Mouse (Mus musculus): ENCODE data around the gene Dnaic1. TPM values are rescaled to one million over a fixed set of nuclear protein-coding genes. Genes with fewer than 3 reads are reported as not detected.
"Not testable (repeated sequence)": the region's sequence is repeated elsewhere in the genome, so short reads cannot be mapped to it uniquely, and the experiment has no call there.

Dnaic1 gene
- total and polyA plus RNA-seq, 2 experiments from 2014 or later = 2.1 to 2.2 TPM

DNA sequence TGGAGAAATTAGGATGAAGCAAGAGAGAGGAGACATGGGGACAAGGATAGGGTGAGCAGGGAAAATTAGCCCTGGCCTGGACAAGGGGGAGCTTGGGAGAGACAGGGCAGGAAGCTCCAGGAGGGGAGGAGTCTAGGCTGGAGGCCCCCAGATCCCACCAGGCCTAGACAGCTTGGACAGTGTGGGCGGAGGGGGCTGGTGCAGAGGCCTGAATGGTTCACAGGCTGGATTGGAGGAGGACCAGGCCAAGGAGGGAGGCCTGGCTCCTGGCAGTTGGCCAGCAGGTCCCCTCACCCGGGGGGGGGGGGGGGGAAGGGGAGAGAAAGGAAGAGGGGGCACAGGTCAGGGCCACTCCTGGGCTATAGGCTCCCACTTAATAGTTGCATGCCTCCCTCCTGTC is 109.7 kb downstream of the Dnaic1 start:
- no peak overlapping the region for H3K4me2 ChIP-seq (ENCODE audit: low read depth, low read length)
- ATAC-seq (ENCODE audit: insufficient read depth, low read depth) = no peak; the same call in 1 of the 2 replicates
- no peaks in the 10 kb centered on the region for H3K36me3 ChIP-seq (replicated peaks; ENCODE audit: control insufficient read depth, insufficient read depth, low read length)
- no peak overlapping the region for H3K4me3 ChIP-seq (ENCODE audit: low read depth, low read length)
- H3K27me3 ChIP-seq (ENCODE audit: control insufficient read depth, insufficient read depth, low read length) = peaks cover 30% of the 10 kb centered on the region
- TF ChIP-seq EP300 (IDR thresholded peaks at IDR 0.05; ENCODE audit: low read depth) = no peak
- no peak for TF ChIP-seq CTCF (IDR thresholded peaks at IDR 0.05; ENCODE audit: low read depth)
- no peak overlapping the region for H3K27ac ChIP-seq (ENCODE audit: low read depth)
- peaks cover 12% of the 10 kb centered on the region for H3K4me1 ChIP-seq (ENCODE audit: control insufficient read depth, insufficient read depth)
- H3K9ac ChIP-seq (replicated peaks; ENCODE audit: low read depth, low read length) = no peak overlapping the region; the same call in 1 of the 2 replicates
- WGBS = no CpG with 5 or more reads among the region's 2 CpGs
- no peaks in the 10 kb centered on the region for H3K9me3 ChIP-seq (replicated peaks; ENCODE audit: control insufficient read depth, low read length)
- no peak for DNase-seq (ENCODE audit: low spot score)

- Histone ChIP-seq H3K9me3 (replicated peaks; ENCODE audit: control insufficient read depth, low read length) (no peaks in the 10 kb centered on the region), H3K9ac (replicated peaks; ENCODE audit: low read depth, low read length) (no peak overlapping the region), H3K4me3 (ENCODE audit: low read depth, low read length) (no peak overlapping the region), H3K27ac (ENCODE audit: low read depth) (no peak overlapping the region), H3K4me2 (ENCODE audit: low read depth, low read length) (no peak overlapping the region), H3K36me3 (replicated peaks; ENCODE audit: control insufficient read depth, insufficient read depth, low read length) (no peaks in the 10 kb centered on the region), H3K27me3 (ENCODE audit: control insufficient read depth, insufficient read depth, low read length) (peaks cover 24% of the 10 kb centered on the region), H3K4me1 (ENCODE audit: control insufficient read depth, insufficient read depth) (peaks cover 12% of the 10 kb centered on the region)
- DNase-seq (ENCODE audit: low spot score) (no peak), ATAC-seq (ENCODE audit: insufficient read depth, low read depth) (no peak)
- no peak for TF ChIP-seq CTCF (IDR thresholded peaks at IDR 0.05; ENCODE audit: low read depth)
- no peak for TF ChIP-seq EP300 (IDR thresholded peaks at IDR 0.05; ENCODE audit: low read depth)
- WGBS = 71% methylated on average over 4 of the region's 4 CpGs
Measured at GRCm38 (mm10) chr4:41681176-41681575, 111.6 kb downstream of the Dnaic1 start.

GRCm38 (mm10) chr4:41681947-41682346 is 112.4 kb downstream of the Dnaic1 start:
- TF ChIP-seq EP300 (IDR thresholded peaks at IDR 0.05; ENCODE audit: low read depth) = no peak
- no peak for TF ChIP-seq CTCF (IDR thresholded peaks at IDR 0.05; ENCODE audit: low read depth)
- ATAC-seq (ENCODE audit: insufficient read depth, low read depth) = no peak
- no peak overlapping the region for H3K4me3 ChIP-seq (ENCODE audit: low read depth, low read length)
- H3K27me3 ChIP-seq (ENCODE audit: control insufficient read depth, insufficient read depth, low read length) = peaks cover 16% of the 10 kb centered on the region
- no peak overlapping the region for H3K9ac ChIP-seq (replicated peaks; ENCODE audit: low read depth, low read length)
- no peak overlapping the region for H3K4me2 ChIP-seq (ENCODE audit: low read depth, low read length)
- no peaks in the 10 kb centered on the region for H3K9me3 ChIP-seq (replicated peaks; ENCODE audit: control insufficient read depth, low read length)
- no peak overlapping the region for H3K27ac ChIP-seq (ENCODE audit: low read depth)
- peaks cover 10% of the 10 kb centered on the region for H3K4me1 ChIP-seq (ENCODE audit: control insufficient read depth, insufficient read depth)
- peak; percentile 3 for DNase-seq (ENCODE audit: low spot score)
- no peaks in the 10 kb centered on the region for H3K36me3 ChIP-seq (replicated peaks; ENCODE audit: control insufficient read depth, insufficient read depth, low read length)
- WGBS = 63% methylated on average over 10 of the region's 10 CpGs

GRCm38 (mm10) chr4:41682789-41683188 is 113.2 kb downstream of the Dnaic1 start:
- no peak overlapping the region for H3K27ac ChIP-seq (ENCODE audit: low read depth)

GRCm38 (mm10) chr4:41683303-41683702 is 113.7 kb downstream of the Dnaic1 start:
- 0% methylated on average over 4 of the region's 27 CpGs for WGBS
- H3K27ac ChIP-seq (ENCODE audit: low read depth); ATAC-seq (ENCODE audit: insufficient read depth, low read depth); H3K4me1 ChIP-seq (ENCODE audit: control insufficient read depth, insufficient read depth); H3K4me2 ChIP-seq (ENCODE audit: low read depth, low read length); H3K9ac ChIP-seq (replicated peaks; ENCODE audit: low read depth, low read length); H3K36me3 ChIP-seq (replicated peaks; ENCODE audit: control insufficient read depth, insufficient read depth, low read length); H3K9me3 ChIP-seq (replicated peaks; ENCODE audit: control insufficient read depth, low read length); DNase-seq (ENCODE audit: low spot score): not testable (repeated sequence)
- H3K27me3 ChIP-seq (ENCODE audit: control insufficient read depth, insufficient read depth, low read length) = peaks cover 14% of the 10 kb centered on the region
- 0 out of 2 replicates have a peak overlapping the region, but pooled peaks have one; percentile 22 for H3K4me3 ChIP-seq (ENCODE audit: low read depth, low read length)

More at GRCm38 (mm10) chr4:41682789-41683188, 113.2 kb downstream of the Dnaic1 start:
- Histone ChIP-seq H3K36me3 (replicated peaks; ENCODE audit: control insufficient read depth, insufficient read depth, low read length) (no peaks in the 10 kb centered on the region), H3K4me1 (ENCODE audit: control insufficient read depth, insufficient read depth) (peaks cover 8% of the 10 kb centered on the region; the same call in 1 of the 2 replicates), H3K4me2 (ENCODE audit: low read depth, low read length) (no peak overlapping the region), H3K9me3 (replicated peaks; ENCODE audit: control insufficient read depth, low read length) (no peaks in the 10 kb centered on the region), H3K27me3 (ENCODE audit: control insufficient read depth, insufficient read depth, low read length) (peaks cover 14% of the 10 kb centered on the region), H3K4me3 (ENCODE audit: low read depth, low read length) (no peak overlapping the region), H3K9ac (replicated peaks; ENCODE audit: low read depth, low read length) (no peak overlapping the region)
- ATAC-seq (ENCODE audit: insufficient read depth, low read depth) (no peak), DNase-seq (ENCODE audit: low spot score) (peak; percentile 2)
- WGBS = 46% methylated on average over 6 of the region's 6 CpGs
- no peak for TF ChIP-seq CTCF (IDR thresholded peaks at IDR 0.05; ENCODE audit: low read depth)
- no peak for TF ChIP-seq EP300 (IDR thresholded peaks at IDR 0.05; ENCODE audit: low read depth)

DNA sequence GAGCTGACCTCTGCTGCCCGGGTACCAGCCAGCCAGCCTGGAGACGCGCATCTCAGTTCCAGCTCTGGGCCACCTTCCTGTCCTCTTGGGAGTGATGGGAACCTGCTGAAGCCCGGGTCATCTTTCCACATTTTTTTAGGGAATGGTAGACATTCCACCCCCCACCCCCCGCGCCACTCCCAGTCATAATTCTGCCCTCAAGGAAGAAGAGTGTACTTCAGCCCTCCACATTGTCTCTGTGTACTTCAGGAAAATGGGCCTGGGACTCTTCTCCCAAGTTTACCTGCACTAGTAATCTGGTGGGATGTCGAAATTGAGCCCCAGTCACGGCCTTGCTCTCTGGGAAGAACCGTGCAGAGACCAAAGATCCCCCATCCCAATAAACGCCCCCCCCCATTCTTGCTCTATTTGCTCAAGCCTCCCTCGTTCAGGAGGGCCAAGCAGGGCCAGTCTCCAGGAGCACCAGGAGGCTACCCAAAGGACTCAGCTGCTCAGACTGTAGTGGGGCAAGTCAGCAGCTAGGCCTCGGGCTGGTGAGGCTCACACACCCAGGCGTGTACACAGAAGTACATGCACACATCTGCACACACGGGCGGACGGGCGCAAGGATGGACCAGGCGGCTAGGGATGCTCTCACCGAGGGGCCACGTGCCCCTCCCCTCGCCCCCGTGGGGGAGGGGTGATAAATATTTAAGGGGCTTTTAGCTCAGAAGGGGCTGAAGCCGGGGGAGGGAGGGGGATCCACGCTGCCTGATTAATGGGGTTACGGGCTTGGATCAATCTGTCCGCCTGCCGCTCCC is 114.8 kb downstream of the Dnaic1 start:
- not testable (repeated sequence) for DNase-seq (ENCODE audit: low spot score); H3K4me1 ChIP-seq (ENCODE audit: control insufficient read depth, insufficient read depth); H3K36me3 ChIP-seq (replicated peaks; ENCODE audit: control insufficient read depth, insufficient read depth, low read length); H3K4me2 ChIP-seq (ENCODE audit: low read depth, low read length); H3K4me3 ChIP-seq (ENCODE audit: low read depth, low read length); ATAC-seq (ENCODE audit: insufficient read depth, low read depth); H3K9me3 ChIP-seq (replicated peaks; ENCODE audit: control insufficient read depth, low read length); H3K27ac ChIP-seq (ENCODE audit: low read depth); H3K9ac ChIP-seq (replicated peaks; ENCODE audit: low read depth, low read length)
- H3K27me3 ChIP-seq (ENCODE audit: control insufficient read depth, insufficient read depth, low read length) = peaks cover 14% of the 10 kb centered on the region
- WGBS = 7% methylated on average over 19 of the region's 27 CpGs

DNA sequence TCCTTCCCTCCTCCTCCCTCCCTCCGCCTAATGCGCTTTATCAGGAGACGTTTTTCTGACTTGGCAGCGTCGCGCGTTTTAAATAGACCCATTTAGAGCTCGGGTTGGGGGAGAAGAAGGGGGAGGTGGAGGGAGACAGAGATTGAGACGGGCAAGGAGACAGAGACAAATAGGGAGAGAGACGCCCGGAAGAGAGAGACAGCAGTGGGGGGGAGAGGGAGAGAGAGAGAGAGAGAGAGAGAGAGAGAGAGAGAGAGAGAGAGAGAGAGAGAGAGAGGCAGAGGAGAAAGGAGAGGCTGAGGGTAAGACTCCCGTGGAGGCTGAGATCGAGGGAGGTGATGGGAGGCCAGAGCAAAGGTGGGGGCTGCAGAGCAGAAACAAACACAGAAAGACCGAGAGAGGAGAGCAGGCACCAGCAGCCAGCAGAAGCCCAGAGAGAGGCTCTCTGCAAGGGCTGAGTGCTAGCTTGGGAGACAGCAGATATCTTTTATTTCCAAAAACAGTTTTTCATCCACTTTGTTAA is 115.4 kb downstream of the Dnaic1 start:
- peaks cover 14% of the 10 kb centered on the region for H3K27me3 ChIP-seq (ENCODE audit: control insufficient read depth, insufficient read depth, low read length)
- H3K4me1 ChIP-seq (ENCODE audit: control insufficient read depth, insufficient read depth); H3K9me3 ChIP-seq (replicated peaks; ENCODE audit: control insufficient read depth, low read length); H3K27ac ChIP-seq (ENCODE audit: low read depth); H3K9ac ChIP-seq (replicated peaks; ENCODE audit: low read depth, low read length); H3K4me2 ChIP-seq (ENCODE audit: low read depth, low read length); DNase-seq (ENCODE audit: low spot score); H3K4me3 ChIP-seq (ENCODE audit: low read depth, low read length); H3K36me3 ChIP-seq (replicated peaks; ENCODE audit: control insufficient read depth, insufficient read depth, low read length); ATAC-seq (ENCODE audit: insufficient read depth, low read depth): not testable (repeated sequence)
- WGBS = 4% methylated on average over 12 of the region's 14 CpGs

- not testable (repeated sequence) for H3K4me1 ChIP-seq (ENCODE audit: control insufficient read depth, insufficient read depth); H3K4me2 ChIP-seq (ENCODE audit: low read depth, low read length); H3K36me3 ChIP-seq (replicated peaks; ENCODE audit: control insufficient read depth, insufficient read depth, low read length); H3K9ac ChIP-seq (replicated peaks; ENCODE audit: low read depth, low read length); DNase-seq (ENCODE audit: low spot score); H3K4me3 ChIP-seq (ENCODE audit: low read depth, low read length); H3K27ac ChIP-seq (ENCODE audit: low read depth); H3K9me3 ChIP-seq (replicated peaks; ENCODE audit: control insufficient read depth, low read length); ATAC-seq (ENCODE audit: insufficient read depth, low read depth)
- WGBS = 75% methylated on average over 9 of the region's 10 CpGs
- peaks cover 12% of the 10 kb centered on the region for H3K27me3 ChIP-seq (ENCODE audit: control insufficient read depth, insufficient read depth, low read length)
Measured at GRCm38 (mm10) chr4:41685882-41686492, 116.4 kb downstream of the Dnaic1 start.
